Mouse (Mus musculus): Measurements from ENCODE around the gene Angptl4.
A peak's percentile ranks its signal among the peaks of the same experiment; 100 is the strongest.
"Not testable (repeated sequence)": the region's sequence is repeated elsewhere in the genome, so short reads cannot be mapped to it uniquely, and the experiment has no call there.

The Angptl4 gene

DNA sequence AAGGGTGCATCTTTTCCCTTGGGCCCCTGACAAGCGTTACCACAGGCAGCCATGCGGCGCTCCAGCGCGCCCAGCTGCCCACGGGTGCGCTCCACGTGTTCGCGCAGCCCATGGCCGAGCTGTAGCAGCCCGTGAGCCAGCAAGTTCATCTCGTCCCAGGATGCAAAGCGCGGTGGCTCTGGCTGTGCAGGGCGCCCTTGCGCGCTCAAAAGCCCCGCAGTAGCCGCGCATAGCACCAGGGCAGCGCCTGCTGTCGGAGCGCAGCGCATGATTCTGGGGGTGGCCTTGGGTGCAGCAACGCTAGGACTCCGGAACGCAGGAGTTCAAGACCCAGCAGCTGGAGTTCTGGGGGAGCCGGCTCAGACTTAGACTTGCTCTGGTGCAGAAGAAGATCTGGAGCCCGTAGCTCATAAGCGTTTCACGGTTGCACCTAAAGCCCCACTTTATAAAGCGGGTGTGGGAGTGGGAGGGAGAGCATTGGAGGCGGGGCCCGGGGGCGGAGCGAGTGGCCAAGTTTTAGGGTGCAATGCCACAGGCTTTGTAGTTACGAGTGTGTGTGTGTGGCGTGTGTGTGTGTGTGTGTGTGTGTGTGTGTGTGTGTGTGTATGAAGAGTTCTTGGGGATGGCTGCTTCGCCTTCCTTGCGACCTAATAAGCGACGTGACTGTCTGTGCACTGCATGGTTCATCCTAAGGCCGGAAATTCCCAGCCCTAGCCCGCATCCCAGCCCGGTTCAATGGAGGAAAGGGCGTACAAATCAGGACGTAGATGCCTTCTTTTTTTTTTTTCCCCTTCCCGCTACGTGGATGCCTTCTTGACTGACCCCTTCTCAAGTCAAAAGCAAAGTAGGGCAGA is at the start of gene Angptl4:
TSS of gene Angptl4 (minus strand) at position 707 of the 854 bp plus-strand sequence.
- peak; percentile 85 for DNase-seq

- DNase-seq, result no peak
Measured at GRCm38 (mm10) chr17:33829561-33829960, 47.9 kb upstream of the Angptl4 start.

DNA sequence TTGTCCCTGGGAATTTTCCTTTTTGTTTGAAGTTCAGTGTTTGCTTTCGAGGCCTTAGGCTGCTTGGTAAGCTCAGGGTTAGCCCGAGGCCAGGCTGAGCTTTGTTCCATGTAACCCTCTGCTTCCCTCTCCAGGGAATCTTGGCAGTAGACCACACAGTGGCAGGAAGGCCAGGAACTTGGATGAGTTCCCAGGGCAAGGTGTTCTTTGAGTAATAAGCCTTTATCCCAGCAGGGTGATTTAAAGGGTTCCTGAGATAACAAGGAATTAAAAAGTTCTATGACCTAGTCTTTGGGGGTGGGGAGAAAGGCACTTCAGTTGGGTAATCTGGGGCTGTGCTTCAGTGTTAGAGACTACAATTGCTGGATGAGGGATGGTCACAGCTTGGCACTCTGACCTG is 47.3 kb upstream of the Angptl4 start:
- peak; percentile 95 for DNase-seq

- DNase-seq, result peak; percentile 83
Measured at GRCm38 (mm10) chr17:33826850-33827249, 45.2 kb upstream of the Angptl4 start.

GRCm38 (mm10) chr17:33825462-33825861 is 43.8 kb upstream of the Angptl4 start:
- no peak for DNase-seq

DNA sequence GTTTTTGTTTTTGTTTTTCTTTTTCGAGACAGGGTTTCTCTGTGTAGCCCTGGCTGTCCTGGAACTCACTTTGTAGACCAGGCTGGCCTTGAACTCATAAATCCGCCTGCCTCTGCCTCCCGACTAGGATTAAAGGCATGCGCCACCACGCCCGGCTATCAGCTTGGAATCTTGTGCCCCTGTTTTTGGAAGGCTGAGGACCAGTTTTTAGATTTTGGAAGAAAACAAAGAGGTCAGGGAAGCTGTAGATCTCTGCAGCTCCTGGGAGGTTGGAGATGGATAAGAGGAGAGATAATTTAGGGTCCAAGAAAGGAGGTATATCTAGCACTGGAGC is 43.3 kb upstream of the Angptl4 start:
- DNase-seq, result not testable (repeated sequence)

DNA sequence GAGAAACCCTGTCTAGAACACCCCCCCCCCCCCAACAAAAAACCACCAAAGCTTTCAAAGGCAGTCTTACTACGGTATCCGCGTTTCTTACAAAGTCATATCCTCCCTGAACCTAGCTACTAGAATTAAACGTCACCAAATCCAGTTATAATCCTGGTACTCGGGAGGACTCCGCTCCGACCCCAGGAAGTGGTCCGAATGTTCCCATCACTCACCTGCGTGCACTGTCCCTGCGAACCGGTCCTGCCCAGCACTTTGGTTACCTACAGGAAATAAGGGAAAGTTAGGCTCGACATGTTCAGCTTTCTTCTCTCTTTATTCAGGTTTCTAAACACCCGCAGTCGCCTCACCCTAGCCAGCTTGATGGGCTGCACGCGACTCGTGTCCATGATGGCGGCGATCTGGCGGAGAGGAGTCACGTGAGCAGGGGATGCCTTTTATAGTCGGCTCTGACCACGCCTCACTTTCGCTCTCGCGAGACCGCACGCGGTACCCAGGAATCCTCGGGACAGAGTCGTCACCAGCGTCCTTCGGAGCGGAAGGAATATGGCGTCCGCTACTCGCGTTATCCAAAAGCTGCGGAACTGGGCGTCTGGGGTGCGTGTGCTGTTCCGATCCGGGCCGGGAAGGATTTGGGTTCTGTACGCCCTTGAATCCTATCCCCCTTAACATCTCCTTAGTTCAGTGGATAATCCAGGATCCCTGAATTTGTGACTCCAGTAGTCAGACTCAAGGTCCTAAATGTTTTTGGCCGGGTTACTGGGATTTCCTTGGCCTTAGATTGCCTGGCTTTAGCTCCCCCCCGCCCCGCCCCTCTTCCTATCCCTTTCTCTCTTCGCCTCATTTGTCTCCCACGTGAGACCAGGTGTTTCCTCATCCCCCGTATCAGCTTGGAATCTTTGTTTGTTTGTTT is 42.7 kb upstream of the Angptl4 start, which contains the start of the genes Rps28 and Ndufa7:
TSS of gene Rps28 (minus strand) at position 479 of the 913 bp plus-strand sequence.
TSS of gene Ndufa7 (plus strand) at position 489 of the 913 bp plus-strand sequence.
- peak; percentile 99 for DNase-seq

- not testable (repeated sequence) for DNase-seq
Measured at GRCm38 (mm10) chr17:33823171-33823570, 41.5 kb upstream of the Angptl4 start.

DNA sequence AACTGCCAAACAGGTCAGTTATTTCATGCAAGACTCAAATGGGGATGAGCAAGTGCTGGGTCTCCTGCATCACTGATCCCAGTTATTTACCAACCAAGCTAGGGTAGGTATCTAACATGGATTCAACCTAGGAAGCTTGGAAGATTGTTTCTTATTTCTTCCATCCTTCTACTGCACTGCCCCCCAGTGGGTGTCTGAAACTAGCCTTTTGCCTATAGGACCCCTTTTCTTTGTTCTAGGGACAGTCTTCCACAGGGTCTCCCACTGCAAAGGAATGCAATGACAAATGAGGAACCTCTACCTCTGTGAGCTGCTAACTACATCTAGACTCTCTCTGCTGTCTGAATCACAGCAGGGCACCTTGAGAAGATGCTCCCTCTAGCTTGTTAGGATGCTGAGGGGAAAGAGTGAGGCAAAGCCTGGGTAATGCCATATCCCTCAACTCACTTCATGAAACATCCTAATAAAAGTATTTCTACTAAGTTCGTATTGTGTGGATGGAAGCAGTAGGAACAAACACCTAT is 40.9 kb upstream of the Angptl4 start:
- DNase-seq, result no peak

- DNase-seq, result no peak
Measured at GRCm38 (mm10) chr17:33817969-33818643, 36.5 kb upstream of the Angptl4 start.

DNA sequence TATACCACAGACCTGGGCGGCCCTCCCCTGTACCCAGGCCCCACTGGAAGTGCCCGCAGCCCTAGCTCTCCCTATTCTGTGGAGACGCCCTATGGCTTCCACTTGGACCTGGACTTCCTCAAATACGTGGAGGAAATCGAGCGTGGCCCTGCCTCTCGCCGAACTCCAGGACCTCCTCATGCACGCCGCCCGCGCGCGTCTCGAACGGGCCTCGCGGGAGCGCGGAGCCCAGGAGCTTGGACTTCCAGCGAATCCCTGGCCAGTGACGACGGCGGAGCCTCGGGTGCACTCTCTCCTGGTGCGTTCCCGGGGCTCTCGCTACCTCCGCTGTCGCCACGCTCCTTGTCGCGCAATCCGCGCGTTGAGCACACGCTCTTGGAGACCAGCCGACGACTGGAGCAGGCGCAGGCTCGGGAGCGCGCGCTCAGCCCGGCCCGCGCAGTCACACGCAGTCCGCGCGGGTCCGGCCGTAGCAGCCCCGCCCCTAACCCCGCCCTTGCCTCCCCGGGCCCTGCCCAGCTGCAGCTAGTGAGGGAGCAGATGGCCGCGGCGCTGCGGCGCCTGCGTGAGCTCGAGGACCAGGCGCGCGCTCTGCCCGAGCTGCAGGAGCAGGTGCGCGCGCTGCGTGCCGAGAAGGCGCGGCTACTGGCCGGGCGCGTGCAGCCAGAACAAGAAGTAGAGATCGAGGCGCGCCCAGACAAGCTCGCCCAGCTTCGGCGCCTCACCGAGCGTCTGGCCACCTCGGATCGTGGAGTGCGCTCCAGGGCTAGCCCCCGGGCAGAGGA is 35.7 kb upstream of the Angptl4 start:
- DNase-seq, result peak; percentile 87

GRCm38 (mm10) chr17:33816612-33817011 is 35.0 kb upstream of the Angptl4 start:
- peak; percentile 28 for DNase-seq

DNA sequence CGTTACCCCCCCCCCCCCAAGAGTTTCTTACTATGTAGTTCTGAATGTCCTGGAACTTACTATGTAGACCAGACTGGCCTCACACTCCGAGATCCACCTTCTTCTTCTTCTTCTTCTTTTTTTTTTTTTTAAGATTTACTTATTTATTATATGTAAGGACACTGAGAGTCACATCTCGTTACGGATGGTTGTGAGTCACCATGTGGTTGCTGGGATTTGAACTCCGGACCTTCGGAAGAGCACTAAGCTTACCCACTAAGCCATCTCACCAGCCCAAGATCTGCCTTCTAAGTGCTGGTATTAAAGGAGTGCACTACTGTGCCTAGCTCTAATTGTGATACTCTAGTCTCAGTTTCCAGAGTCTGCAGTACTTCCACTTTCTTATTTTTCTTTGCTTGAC is 33.8 kb upstream of the Angptl4 start:
- no peak for DNase-seq

DNA sequence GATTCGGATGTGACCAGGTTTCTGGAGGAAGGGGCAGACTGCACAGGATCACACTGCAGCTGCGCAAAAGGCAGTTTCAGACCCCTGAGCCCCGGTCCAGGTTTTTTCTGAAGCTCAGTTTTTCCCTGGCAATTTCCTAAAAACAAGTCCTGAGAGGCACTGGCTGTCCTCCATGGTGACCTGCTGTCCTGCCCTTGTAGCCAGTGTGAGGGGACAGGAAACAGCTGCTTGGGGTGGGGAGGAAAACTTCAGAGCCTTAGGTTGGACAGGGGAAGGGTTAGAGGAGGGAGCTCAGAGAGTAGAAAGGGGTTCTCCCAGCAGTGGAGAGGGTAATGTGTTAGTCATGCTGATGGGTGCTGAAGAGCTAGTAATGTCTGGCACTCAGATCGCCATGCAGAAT is 31.4 kb upstream of the Angptl4 start:
- peak; percentile 68 for DNase-seq

GRCm38 (mm10) chr17:33812475-33812874 is 30.8 kb upstream of the Angptl4 start:
- DNase-seq, result peak; percentile 46

DNA sequence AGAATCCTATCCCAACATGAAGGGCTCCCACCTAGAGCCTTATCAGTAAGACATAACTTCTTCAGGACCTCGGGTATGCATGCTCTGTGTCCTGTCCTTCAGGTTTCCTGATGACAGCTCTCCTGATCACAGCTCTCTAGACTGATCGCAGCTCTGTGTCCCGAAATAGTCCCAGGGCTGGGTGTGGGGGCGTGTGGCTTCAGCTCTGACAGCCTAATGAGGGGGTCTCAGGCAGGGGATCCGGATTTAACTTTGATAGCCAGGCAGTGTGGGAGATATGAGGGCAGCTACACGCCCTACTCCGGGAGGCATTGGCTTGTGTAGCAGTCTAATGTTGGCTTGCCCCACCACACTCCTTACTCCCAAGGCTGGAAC is 29.5 kb upstream of the Angptl4 start:
- DNase-seq, result no peak

DNA sequence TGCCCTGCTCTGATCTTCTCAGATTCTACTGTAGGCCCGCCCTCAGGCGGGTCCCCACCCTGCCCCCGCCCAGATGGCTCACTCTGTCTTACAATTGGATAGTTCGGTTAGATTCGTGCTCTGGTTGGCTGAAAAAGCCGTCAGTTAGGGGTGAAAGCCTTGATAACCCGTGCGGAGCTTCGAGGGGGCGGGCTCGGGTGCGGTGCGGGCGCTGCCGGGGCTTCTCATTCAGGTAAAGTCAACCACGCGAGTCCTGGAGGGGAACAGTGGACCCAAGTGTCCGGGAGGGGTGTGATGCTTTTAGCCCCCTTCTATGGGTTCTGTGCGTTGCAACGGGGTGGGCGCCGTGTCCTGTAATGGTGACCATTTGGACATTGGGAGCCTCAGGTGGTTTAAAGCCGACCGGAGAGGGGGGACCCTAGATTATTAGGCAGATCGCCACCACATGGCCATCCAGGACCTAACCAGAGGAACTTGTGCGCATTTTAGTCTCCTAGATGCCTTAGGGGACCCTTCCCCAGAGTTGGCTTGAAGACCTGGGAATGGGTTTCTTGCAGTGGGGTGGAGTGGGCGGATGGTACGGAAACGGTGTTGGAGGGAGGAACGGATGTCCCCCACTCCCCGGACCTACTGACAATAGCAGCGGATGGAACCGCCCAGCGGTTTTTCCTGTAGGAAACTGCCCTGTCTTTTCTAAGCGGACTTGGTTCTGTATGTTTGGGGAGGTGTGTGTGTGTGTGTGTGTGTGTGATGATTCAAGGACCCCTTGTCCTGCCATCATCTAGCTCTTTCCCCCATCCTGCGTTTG is 28.9 kb upstream of the Angptl4 start, which contains the start of gene Kank3:
TSS of gene Kank3 (plus strand) at position 186 of the 808 bp plus-strand sequence.
- DNase-seq, result peak; percentile 95

GRCm38 (mm10) chr17:33808192-33808591 is 26.6 kb upstream of the Angptl4 start:
- no peak for DNase-seq

DNA sequence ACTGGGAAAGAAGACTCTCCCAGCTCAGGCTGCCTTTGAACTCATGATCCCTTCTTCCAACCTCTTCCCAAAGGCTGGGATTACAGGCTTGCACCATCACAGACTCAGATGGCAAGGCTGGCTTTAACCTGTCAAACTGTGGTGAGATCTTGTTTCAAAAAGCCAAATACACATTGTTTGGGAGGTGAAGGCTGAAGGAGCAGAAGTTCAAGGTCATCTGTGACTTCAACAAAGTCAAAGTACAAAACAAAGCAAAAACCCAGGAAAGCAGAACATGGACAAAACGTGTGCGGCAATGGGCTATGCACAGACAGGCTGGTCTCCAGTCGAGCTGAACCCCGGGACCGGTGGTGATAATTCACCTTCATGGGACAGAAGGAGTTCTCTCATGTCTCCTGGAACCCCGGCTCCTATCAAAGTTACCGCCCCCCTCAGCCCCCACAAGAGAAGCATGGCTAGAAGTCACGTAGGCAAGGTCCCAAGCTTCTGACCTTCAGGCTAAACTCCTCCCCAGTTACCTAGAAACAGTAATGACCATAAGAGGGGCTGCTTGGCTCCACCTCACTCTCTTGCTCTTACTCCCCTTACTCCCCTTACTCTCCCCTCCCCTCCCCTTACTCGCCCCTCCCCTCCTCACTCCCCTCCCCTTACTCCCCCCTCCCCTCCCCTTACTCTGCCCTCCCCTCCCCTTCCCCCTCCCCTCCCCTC is 25.7 kb upstream of the Angptl4 start:
- no peak for DNase-seq

DNA sequence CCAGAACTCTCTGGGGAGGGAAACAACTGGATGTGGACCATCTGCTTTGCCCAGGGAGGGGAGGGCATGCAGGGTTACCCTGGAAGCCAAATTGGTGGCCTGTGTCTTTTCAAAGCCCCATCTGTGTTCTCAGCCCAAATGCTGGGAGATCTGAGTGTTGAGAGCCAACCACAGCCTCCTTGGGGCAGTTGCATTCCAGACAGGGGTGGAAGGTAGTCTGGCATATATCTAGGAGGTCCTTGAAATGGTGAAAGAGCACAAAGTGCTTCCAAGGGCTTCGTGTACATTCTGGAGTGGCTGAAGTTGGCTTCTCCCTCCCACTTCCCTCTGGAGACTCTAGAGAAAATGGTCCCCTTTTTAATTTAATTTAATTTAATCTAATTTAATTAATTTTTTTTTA is 23.1 kb upstream of the Angptl4 start:
- DNase-seq, result no peak

All from kidney, adult 9 months (tissue).